In the genomic region with DNA sequence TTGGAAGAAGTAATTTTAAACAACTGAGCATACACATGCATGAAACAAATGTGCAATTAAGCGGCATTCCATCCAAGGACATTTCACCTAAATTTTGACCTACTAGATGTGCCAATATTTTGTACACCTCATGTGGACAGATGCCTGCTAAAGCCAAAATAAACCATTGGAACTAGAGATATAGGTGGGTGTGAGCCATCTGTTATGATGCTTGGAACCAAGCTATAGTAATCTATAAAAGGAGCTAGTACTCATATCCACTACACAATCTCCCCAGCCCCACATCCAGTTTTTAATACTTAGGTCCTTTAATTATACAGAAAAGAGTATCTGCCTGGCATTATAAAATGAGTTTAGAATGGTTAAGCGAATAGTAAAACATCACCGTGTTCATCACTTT, we compare ENCODE assay signal across 11 mouse cellular contexts.
"Had no signal": no experiment of that assay in that cellular context is flagged by ENCODE, and none has a peak within 500 bp of the region (broad histone marks: within the 10 kb centered on the region; RNA-seq: fewer than 3 reads in every experiment).

No protein-coding gene starts in this region.

- ATAC-seq: intestine, postnatal 0 days; liver, postnatal 0 days; lung, postnatal 0 days; midbrain, embryonic 15.5 days had no signal

- DNase-seq: kidney, adult 2 months; kidney, postnatal 25 days; layer of hippocampus, postnatal 36 days; liver, postnatal 0 days; lung, embryonic 14.5 days; thymus, adult 2 months; thymus, postnatal 14 days; thymus, postnatal 4 days had no signal
